Mouse (Mus musculus) bone marrow macrophage, adult 2 months (primary cell): Measurements from ENCODE around the gene Sardh. TPM values are rescaled to one million over a fixed set of nuclear protein-coding genes. Genes with fewer than 3 reads are reported as not detected.

Experiments
- H3K27ac ChIP-seq: 2 replicates; pipeline ENCODE4 v1.5.1; 2012; ENCODE audit warnings: low read depth, low read length; ENCODE audit not compliant: insufficient read depth
- H3K4me1 ChIP-seq: 2 replicates; pipeline ENCODE4 v1.6.1; 2012; ENCODE audit warnings: low read length; ENCODE audit not compliant: control insufficient read depth, insufficient read depth
- H3K4me3 ChIP-seq: 2 replicates; pipeline ENCODE4 v1.5.1; 2012; ENCODE audit warnings: mild to moderate bottlenecking, low read length, moderate library complexity; ENCODE audit not compliant: insufficient read depth
- CTCF ChIP-seq: IDR thresholded peaks from 2 replicates; pipeline ENCODE4 v1.5.1; 2012; ENCODE audit warnings: low read depth, mild to moderate bottlenecking, low read length, moderate library complexity
- POLR2A ChIP-seq: IDR thresholded peaks from 2 replicates; pipeline ENCODE4 v1.6.1; 2012; ENCODE audit warnings: mild to moderate bottlenecking, low read depth, low read length, borderline replicate concordance
- polyA plus RNA-seq: library from polyadenylated mRNA; stranded (reverse); fragments of >200 nt; gene quantifications from 2 replicates; pipeline ENCODE4 v1.2.4, GENCODE M21; 2012; ENCODE audit not compliant: missing spikeins, insufficient read depth, insufficient read length

Sardh gene
- not detected in 2 replicates for polyA plus RNA-seq

GRCm38 (mm10) chr2:27248211-27248610, at the start of gene Sardh:
Gene Sardh, minus strand, starts transcription at chr2:27248337.
- H3K27ac ChIP-seq, result no peak within 1 kb of the TSS
- peaks cover 12% of the 10 kb centered on the region for H3K4me1 ChIP-seq
- peak within 1 kb of the TSS; percentile 4; the same call in 1 of the 2 replicates for H3K4me3 ChIP-seq
- no peak for TF ChIP-seq CTCF
- no peak for TF ChIP-seq POLR2A

GRCm38 (mm10) chr2:27296656-27297406, 48.7 kb upstream of the Sardh start:
- Histone ChIP-seq H3K27ac (no peak overlapping the region), H3K4me1 (no peaks in the 10 kb centered on the region), H3K4me3 (no peak overlapping the region)
- TF ChIP-seq POLR2A, result no peak
- TF ChIP-seq CTCF, result no peak

GRCm38 (mm10) chr2:27294777-27295176, 46.6 kb upstream of the Sardh start:
- TF ChIP-seq POLR2A, result no peak
- no peak for TF ChIP-seq CTCF
- Histone ChIP-seq H3K4me3 (no peak overlapping the region), H3K27ac (no peak overlapping the region), H3K4me1 (no peaks in the 10 kb centered on the region)

- TF ChIP-seq POLR2A (no peak), CTCF (peak; percentile 75)
- Histone ChIP-seq H3K4me1 (peaks cover 4% of the 10 kb centered on the region; the same call in 1 of the 2 replicates), H3K27ac (no peak overlapping the region), H3K4me3 (no peak overlapping the region)
Observed at GRCm38 (mm10) chr2:27289019-27289418, 40.9 kb upstream of the Sardh start.

GRCm38 (mm10) chr2:27286971-27287710, 39.0 kb upstream of the Sardh start:
- Histone ChIP-seq H3K4me3 (no peak overlapping the region), H3K27ac (no peak overlapping the region), H3K4me1 (peaks cover 4% of the 10 kb centered on the region; the same call in 1 of the 2 replicates)
- no peak for TF ChIP-seq POLR2A

GRCm38 (mm10) chr2:27284441-27284840, 36.3 kb upstream of the Sardh start:
- H3K27ac ChIP-seq, result no peak overlapping the region
- H3K4me3 ChIP-seq, result no peak overlapping the region
- H3K4me1 ChIP-seq, result peaks cover 3% of the 10 kb centered on the region; the same call in 1 of the 2 replicates
- TF ChIP-seq CTCF, result no peak
- no peak for TF ChIP-seq POLR2A

GRCm38 (mm10) chr2:27281771-27282170, 33.6 kb upstream of the Sardh start:
- TF ChIP-seq POLR2A (no peak), CTCF (no peak)
- Histone ChIP-seq H3K27ac (no peak overlapping the region), H3K4me1 (no peaks in the 10 kb centered on the region), H3K4me3 (no peak overlapping the region)

- TF ChIP-seq POLR2A (no peak), CTCF (peak; percentile 96)
- Histone ChIP-seq H3K4me1 (no peaks in the 10 kb centered on the region), H3K4me3 (no peak overlapping the region), H3K27ac (no peak overlapping the region)
Observed at GRCm38 (mm10) chr2:27280920-27281611, 32.9 kb upstream of the Sardh start.

GRCm38 (mm10) chr2:27278859-27279258, 30.7 kb upstream of the Sardh start:
- no peak for TF ChIP-seq CTCF
- no peak for TF ChIP-seq POLR2A
- no peaks in the 10 kb centered on the region for H3K4me1 ChIP-seq
- H3K27ac ChIP-seq, result no peak overlapping the region
- no peak overlapping the region for H3K4me3 ChIP-seq

GRCm38 (mm10) chr2:27268325-27268724, 20.2 kb upstream of the Sardh start:
- H3K4me1 ChIP-seq, result peaks cover 12% of the 10 kb centered on the region
- TF ChIP-seq CTCF, result no peak
- TF ChIP-seq POLR2A, result no peak
- no peak overlapping the region for H3K4me3 ChIP-seq
- H3K27ac ChIP-seq, result no peak overlapping the region
